Mouse (Mus musculus): ENCODE data around the gene Xkr8.

DNA sequence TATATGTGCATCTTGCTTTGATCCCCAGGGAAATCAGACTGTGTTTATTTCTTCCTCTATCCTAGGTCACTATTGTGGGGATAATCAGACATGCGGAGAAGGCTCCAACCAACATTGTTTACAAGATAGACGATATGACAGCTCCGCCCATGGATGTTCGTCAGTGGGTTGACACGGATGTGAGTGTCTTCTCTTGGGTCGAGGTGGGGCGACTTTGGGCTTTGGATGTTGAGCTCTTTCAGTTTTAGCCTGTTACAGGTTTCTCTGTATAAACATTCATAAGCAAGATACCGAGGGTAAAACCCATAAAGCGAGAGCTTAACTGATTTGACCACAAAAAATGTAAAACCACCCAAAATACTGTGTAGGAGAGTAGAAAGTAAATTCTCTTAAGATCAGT is 39.4 kb upstream of the Xkr8 start:
- TF ChIP-seq USF2 (conservative IDR thresholded peaks at IDR 0.05; ENCODE audit: low read depth, low read length) (no peak), CTCF (conservative IDR thresholded peaks at IDR 0.05 in 1 of 2, IDR thresholded peaks at IDR 0.05 in 1 of 2; ENCODE audit: low read depth in 2 of 2, low read length in 2 of 2) (no peak), E2F4 (IDR thresholded peaks at IDR 0.05; ENCODE audit: insufficient replicate concordance, low read depth, low read length) (no peak), PAX5 (IDR thresholded peaks at IDR 0.05; ENCODE audit: low read length) (no peak), POLR2A (IDR thresholded peaks at IDR 0.05; ENCODE audit: low read depth, low read length) (no peak), JUN (IDR thresholded peaks at IDR 0.05; ENCODE audit: insufficient read depth, low read depth, low read length) (no peak), JUND (conservative IDR thresholded peaks at IDR 0.05; ENCODE audit: low read depth, low read length) (no peak), MAFK (IDR thresholded peaks at IDR 0.05; ENCODE audit: insufficient replicate concordance, low read length) (no peak), USF1 (IDR thresholded peaks at IDR 0.05; ENCODE audit: low read depth, low read length) (no peak), CHD1 (IDR thresholded peaks at IDR 0.05; ENCODE audit: low read depth, low read length) (no peak), EP300 (IDR thresholded peaks at IDR 0.05; ENCODE audit: low read length) (no peak)
